Mouse (Mus musculus) liver, embryonic 15.5 days (tissue): ENCODE measurements around the gene 1700125H20Rik. TPM values are rescaled to one million over a fixed set of nuclear protein-coding genes. Genes with fewer than 3 reads are reported as not detected.
"Not testable (repeated sequence)": the region's sequence is repeated elsewhere in the genome, so short reads cannot be mapped to it uniquely, and the experiment has no call there.

Experiments
- ATAC-seq: fragments of 200-750 bp; cut with Nextera tagmentation; 2 replicates; pipeline ENCODE4 v1.8.0; 2017; ENCODE audit warnings: moderate number of reproducible peaks, mild to moderate bottlenecking, moderate library complexity; ENCODE audit not compliant: insufficient read depth
- H3K27ac ChIP-seq: fragments of 300-500 bp; sonication (generic); replicated peaks from 2 replicates; pipeline ENCODE4 v1.5.1; 2015; ENCODE audit warnings: mild to moderate bottlenecking, inconsistent platforms
- H3K27me3 ChIP-seq: fragments of 300-500 bp; sonication (generic); 2 replicates; pipeline ENCODE4 v1.6.1; 2015; ENCODE audit warnings: mild to moderate bottlenecking, inconsistent platforms
- H3K36me3 ChIP-seq: fragments of 300-500 bp; sonication (generic); replicated peaks from 2 replicates; pipeline ENCODE4 v1.6.1; 2015; ENCODE audit warnings: moderate library complexity, mild to moderate bottlenecking, inconsistent platforms
- H3K4me1 ChIP-seq: fragments of 300-500 bp; sonication (generic); replicated peaks from 2 replicates; pipeline ENCODE4 v1.6.1; 2015; ENCODE audit warnings: inconsistent platforms
- H3K4me2 ChIP-seq: fragments of 300-500 bp; sonication (generic); 2 replicates; pipeline ENCODE4 v1.6.1; 2015; ENCODE audit warnings: moderate library complexity, mild to moderate bottlenecking, inconsistent platforms
- H3K4me3 ChIP-seq: fragments of 300-500 bp; sonication (generic); replicated peaks from 2 replicates; pipeline ENCODE4 v1.5.1; 2015; ENCODE audit warnings: mild to moderate bottlenecking, inconsistent platforms
- H3K9ac ChIP-seq: fragments of 300-500 bp; sonication (generic); 2 replicates; pipeline ENCODE4 v1.6.1; 2015; ENCODE audit warnings: moderate library complexity, mild to moderate bottlenecking, inconsistent platforms
- H3K9me3 ChIP-seq: fragments of 300-500 bp; sonication (generic); replicated peaks from 2 replicates; pipeline ENCODE4 v1.6.1; 2016; ENCODE audit warnings: inconsistent platforms
- WGBS: fragments of 180-500 bp; shearing (Covaris S2); methylation state at CpG from one replicate; pipeline ENCODE4 v1.1.7; 2015; ENCODE audit warnings: mixed read lengths; ENCODE audit not compliant: insufficient replicate concordance; 5-methylcytosine and 5-hydroxymethylcytosine counted together
- polyA plus RNA-seq: library from polyadenylated mRNA; unstranded; fragments of >200 nt; fragmentation: Nextera tagmentation; extraction: Ambion mirVana; gene quantifications from 2 replicates; pipeline ENCODE4 v1.2.1, GENCODE M21; 2015

The 1700125H20Rik gene
- polyA plus RNA-seq, 1 experiment from 2014 or later, result not detected

GRCm38 (mm10) chr11:85157301-85157700 lies 12.9 kb upstream of the 1700125H20Rik start:
- H3K9ac ChIP-seq, result no peak overlapping the region
- no peaks in the 10 kb centered on the region for H3K4me1 ChIP-seq
- no peak overlapping the region for H3K27ac ChIP-seq
- no peak overlapping the region for H3K4me3 ChIP-seq
- no peaks in the 10 kb centered on the region for H3K36me3 ChIP-seq
- 52% methylated on average over 2 of the region's 2 CpGs for WGBS
- H3K4me2 ChIP-seq, result no peak overlapping the region
- no peaks in the 10 kb centered on the region for H3K9me3 ChIP-seq
- ATAC-seq, result no peak
- H3K27me3 ChIP-seq, result peaks cover 19% of the 10 kb centered on the region

- not testable (repeated sequence) for H3K4me1 ChIP-seq, H3K4me3 ChIP-seq, H3K4me2 ChIP-seq, H3K36me3 ChIP-seq, H3K9ac ChIP-seq, H3K9me3 ChIP-seq, H3K27ac ChIP-seq, ATAC-seq
- WGBS, result 66% methylated on average over 1 of the region's 1 CpGs
- peaks cover 14% of the 10 kb centered on the region for H3K27me3 ChIP-seq
These were observed 7.2 kb upstream of the 1700125H20Rik start for GRCm38 (mm10) chr11:85163014-85163413.

- H3K4me1 ChIP-seq, result no peaks in the 10 kb centered on the region
- H3K4me2 ChIP-seq, result no peak overlapping the region
- no peak overlapping the region for H3K4me3 ChIP-seq
- peaks cover 1% of the 10 kb centered on the region for H3K27me3 ChIP-seq
- no peak for ATAC-seq
- no peak overlapping the region for H3K9ac ChIP-seq
- no peaks in the 10 kb centered on the region for H3K36me3 ChIP-seq
- H3K27ac ChIP-seq, result no peak overlapping the region
- H3K9me3 ChIP-seq, result no peaks in the 10 kb centered on the region
These were observed 5.8 kb upstream of the 1700125H20Rik start for GRCm38 (mm10) chr11:85164371-85164770.

GRCm38 (mm10) chr11:85167503-85167902 lies 2.7 kb upstream of the 1700125H20Rik start:
- Histone ChIP-seq H3K27me3 (no peaks in the 10 kb centered on the region), H3K4me2 (no peak overlapping the region), H3K9me3 (no peaks in the 10 kb centered on the region), H3K4me3 (no peak overlapping the region), H3K9ac (no peak overlapping the region), H3K36me3 (no peaks in the 10 kb centered on the region), H3K27ac (no peak overlapping the region), H3K4me1 (peaks cover 15% of the 10 kb centered on the region)
- no peak for ATAC-seq
- 28% methylated on average over 1 of the region's 1 CpGs for WGBS

- no peak overlapping the region for H3K27ac ChIP-seq
- 50% methylated on average over 2 of the region's 2 CpGs for WGBS
- no peak overlapping the region for H3K9ac ChIP-seq
- H3K4me1 ChIP-seq, result peaks cover 15% of the 10 kb centered on the region
- H3K4me3 ChIP-seq, result no peak overlapping the region
- H3K9me3 ChIP-seq, result no peaks in the 10 kb centered on the region
- peak overlapping the region; percentile 70 for H3K4me2 ChIP-seq
- no peaks in the 10 kb centered on the region for H3K36me3 ChIP-seq
- H3K27me3 ChIP-seq, result no peaks in the 10 kb centered on the region; the same call in 1 of the 2 replicates
- ATAC-seq, result no peak
These were observed 629 bp downstream of the 1700125H20Rik start for GRCm38 (mm10) chr11:85170833-85171232.

- Histone ChIP-seq H3K9me3 (no peaks in the 10 kb centered on the region), H3K4me3 (no peak overlapping the region), H3K9ac (no peak overlapping the region), H3K27ac (no peak overlapping the region), H3K27me3 (peaks cover 5% of the 10 kb centered on the region), H3K4me2 (no peak overlapping the region), H3K4me1 (peaks cover 2% of the 10 kb centered on the region; the same call in 1 of the 2 replicates), H3K36me3 (no peaks in the 10 kb centered on the region)
- 51% methylated on average over 3 of the region's 3 CpGs for whole genome bisulfite sequencing
- no peak for ATAC-seq
These were observed 5.7 kb downstream of the 1700125H20Rik start for GRCm38 (mm10) chr11:85175941-85176340.

GRCm38 (mm10) chr11:85177761-85178160 lies 7.6 kb downstream of the 1700125H20Rik start:
- Histone ChIP-seq H3K4me1 (peaks cover 5% of the 10 kb centered on the region), H3K9me3 (no peaks in the 10 kb centered on the region), H3K4me3 (no peak overlapping the region), H3K4me2 (no peak overlapping the region), H3K27ac (no peak overlapping the region), H3K27me3 (peaks cover 5% of the 10 kb centered on the region), H3K9ac (no peak overlapping the region), H3K36me3 (no peaks in the 10 kb centered on the region)
- WGBS, result 62% methylated on average over 6 of the region's 6 CpGs
- no peak for ATAC-seq

- H3K4me1 ChIP-seq, result peaks cover 12% of the 10 kb centered on the region
- no peaks in the 10 kb centered on the region for H3K36me3 ChIP-seq
- no peak overlapping the region for H3K4me3 ChIP-seq
- no peaks in the 10 kb centered on the region for H3K9me3 ChIP-seq
- H3K9ac ChIP-seq, result no peak overlapping the region
- peaks cover 5% of the 10 kb centered on the region for H3K27me3 ChIP-seq
- H3K27ac ChIP-seq, result no peak overlapping the region
- H3K4me2 ChIP-seq, result no peak overlapping the region
- 45% methylated on average over 4 of the region's 4 CpGs for WGBS
- no peak for ATAC-seq
These were observed 8.2 kb downstream of the 1700125H20Rik start for GRCm38 (mm10) chr11:85178413-85178812.

GRCm38 (mm10) chr11:85182617-85183283 lies 12.5 kb downstream of the 1700125H20Rik start:
- WGBS, result 4% methylated on average over 19 of the region's 20 CpGs

GRCm38 (mm10) chr11:85183284-85183779 lies 13.1 kb downstream of the 1700125H20Rik start:
- Histone ChIP-seq H3K27ac (0 out of 2 replicates have a peak overlapping the region, but pooled peaks have one; percentile 30), H3K27me3 (peaks cover 3% of the 10 kb centered on the region; the same call in 1 of the 2 replicates), H3K36me3 (0 out of 2 replicates have a peak, but pooled peaks cover 2% of the 10 kb centered on the region), H3K9ac (peak overlapping the region; percentile 32), H3K4me2 (peak overlapping the region; percentile 80), H3K4me3 (peak overlapping the region; percentile 59), H3K9me3 (no peaks in the 10 kb centered on the region), H3K4me1 (peaks cover 13% of the 10 kb centered on the region)
- WGBS, result 31% methylated on average over 13 of the region's 13 CpGs
- no peak for ATAC-seq

More at GRCm38 (mm10) chr11:85182617-85183283, 12.5 kb downstream of the 1700125H20Rik start:
- Histone ChIP-seq H3K9ac (peak overlapping the region; percentile 32), H3K4me2 (peak overlapping the region; percentile 80), H3K27me3 (peaks cover 5% of the 10 kb centered on the region; the same call in 1 of the 2 replicates), H3K36me3 (no peaks in the 10 kb centered on the region), H3K27ac (0 out of 2 replicates have a peak overlapping the region, but pooled peaks have one; percentile 30), H3K4me3 (peak overlapping the region; percentile 59), H3K4me1 (peaks cover 12% of the 10 kb centered on the region), H3K9me3 (no peaks in the 10 kb centered on the region)
- ATAC-seq, result peak; percentile 75

- 68% methylated on average over 5 of the region's 5 CpGs for WGBS
- peaks cover 8% of the 10 kb centered on the region; the same call in 1 of the 2 replicates for H3K36me3 ChIP-seq
- H3K27me3 ChIP-seq, result no peaks in the 10 kb centered on the region
- no peak for ATAC-seq
- no peak overlapping the region for H3K4me3 ChIP-seq
- no peaks in the 10 kb centered on the region for H3K9me3 ChIP-seq
- no peak overlapping the region for H3K27ac ChIP-seq
- no peak overlapping the region for H3K4me2 ChIP-seq
- peaks cover 20% of the 10 kb centered on the region for H3K4me1 ChIP-seq
- no peak overlapping the region for H3K9ac ChIP-seq
These were observed 13.9 kb downstream of the 1700125H20Rik start for GRCm38 (mm10) chr11:85184082-85184481.
